Mouse (Mus musculus): ENCODE measurements around the gene 4930402F06Rik. TPM values are rescaled to one million over a fixed set of nuclear protein-coding genes. Genes with fewer than 3 reads are reported as not detected.

4930402F06Rik gene
- polyA plus RNA-seq (2016; fragmentation: Nextera tagmentation; extraction: Ambion mirVana), result not detected in 2 replicates

DNA sequence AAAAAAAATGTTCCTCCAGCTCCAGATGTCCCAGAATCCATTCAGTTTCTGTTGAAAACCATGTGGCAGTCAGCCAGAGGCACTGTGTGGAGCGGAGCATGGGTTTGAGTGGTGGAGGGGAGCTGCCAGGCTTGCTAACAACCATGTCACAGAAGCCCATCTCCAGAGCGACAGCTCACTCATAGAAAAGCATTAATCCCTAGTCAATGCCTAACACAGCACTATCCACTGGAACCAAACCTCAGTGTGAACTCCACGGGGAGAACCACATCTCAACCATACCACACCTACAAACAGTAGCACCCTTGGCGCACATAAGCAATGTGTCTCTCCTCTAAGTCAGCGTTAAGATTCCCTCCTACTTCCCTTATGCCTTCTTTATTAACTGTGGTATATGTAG, at the start of gene 4930402F06Rik:
Gene 4930402F06Rik (minus strand): TSS at position 80 of the 400 bp plus-strand sequence.
- H3K9ac ChIP-seq, result no peak within 1 kb of the TSS
- 0 out of 2 replicates have a peak, but pooled peaks cover 1% of the 10 kb centered on the region for H3K36me3 ChIP-seq
- H3K4me3 ChIP-seq, result no peak within 1 kb of the TSS
- 72% methylated on average over 5 of the region's 5 CpGs for WGBS
- no peak within 1 kb of the TSS for H3K27ac ChIP-seq
- no peaks in the 10 kb centered on the region for H3K27me3 ChIP-seq
- no peaks in the 10 kb centered on the region for H3K4me1 ChIP-seq
- H3K9me3 ChIP-seq, result no peaks in the 10 kb centered on the region
- no peak within 1 kb of the TSS for H3K4me2 ChIP-seq (replicated peaks)
- no peak for ATAC-seq (ENCODE audit: insufficient number of reproducible peaks, insufficient read depth, low FRiP score, low TSS enrichment)

DNA sequence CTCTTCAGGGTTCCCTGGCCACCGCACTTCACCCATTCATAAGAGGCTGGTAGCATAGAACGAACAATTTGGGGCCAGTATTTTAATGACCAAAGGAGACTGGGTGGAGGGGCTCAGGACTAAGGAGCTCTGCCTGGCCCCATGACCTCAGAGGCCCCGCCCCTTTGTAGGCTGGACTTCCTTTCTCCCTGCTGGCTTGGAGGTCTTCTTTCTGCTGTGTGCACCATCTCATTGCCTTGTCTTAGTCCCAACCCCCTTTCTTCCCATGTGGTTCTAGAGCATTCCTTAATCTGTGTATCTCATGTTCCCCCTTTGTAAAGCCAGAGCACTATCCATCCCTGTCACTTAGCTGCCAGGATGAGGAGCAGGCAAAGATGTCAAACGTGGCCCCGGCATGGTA, 49.3 kb upstream of the 4930402F06Rik start:
- Histone ChIP-seq H3K9me3 (no peaks in the 10 kb centered on the region), H3K36me3 (no peaks in the 10 kb centered on the region), H3K9ac (no peak overlapping the region), H3K4me1 (peaks cover 34% of the 10 kb centered on the region), H3K4me2 (replicated peaks) (no peak overlapping the region), H3K27ac (no peak overlapping the region), H3K27me3 (no peaks in the 10 kb centered on the region), H3K4me3 (no peak overlapping the region)
- no peak for ATAC-seq (ENCODE audit: insufficient number of reproducible peaks, insufficient read depth, low FRiP score, low TSS enrichment)
- WGBS, result 87% methylated on average over 5 of the region's 5 CpGs

DNA sequence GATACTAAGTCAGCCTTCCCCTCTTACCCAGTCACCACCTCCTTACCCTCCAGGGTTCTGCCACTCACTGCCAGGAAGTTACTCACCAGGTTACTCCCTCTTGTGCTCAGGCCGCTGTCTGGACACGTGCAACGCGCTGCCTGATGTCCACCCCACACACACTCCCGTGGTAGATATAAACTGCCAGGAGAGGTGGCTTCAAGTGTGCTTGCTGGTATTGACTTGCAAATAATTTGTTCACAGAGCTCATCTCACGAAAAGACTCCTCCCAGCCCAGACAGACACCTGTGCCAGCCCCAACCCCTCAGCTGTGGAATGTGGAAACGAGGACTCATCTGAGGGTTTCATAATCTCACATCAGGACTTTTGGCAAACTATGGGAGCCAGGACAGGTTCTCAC, 48.6 kb upstream of the 4930402F06Rik start:
- no peaks in the 10 kb centered on the region for H3K27me3 ChIP-seq
- H3K4me3 ChIP-seq, result no peak overlapping the region
- 76% methylated on average over 7 of the region's 7 CpGs for WGBS
- peaks cover 34% of the 10 kb centered on the region for H3K4me1 ChIP-seq
- no peak for ATAC-seq (ENCODE audit: insufficient number of reproducible peaks, insufficient read depth, low FRiP score, low TSS enrichment)
- no peaks in the 10 kb centered on the region for H3K36me3 ChIP-seq
- no peaks in the 10 kb centered on the region for H3K9me3 ChIP-seq
- H3K4me2 ChIP-seq (replicated peaks), result no peak overlapping the region
- no peak overlapping the region for H3K9ac ChIP-seq
- no peak overlapping the region for H3K27ac ChIP-seq

DNA sequence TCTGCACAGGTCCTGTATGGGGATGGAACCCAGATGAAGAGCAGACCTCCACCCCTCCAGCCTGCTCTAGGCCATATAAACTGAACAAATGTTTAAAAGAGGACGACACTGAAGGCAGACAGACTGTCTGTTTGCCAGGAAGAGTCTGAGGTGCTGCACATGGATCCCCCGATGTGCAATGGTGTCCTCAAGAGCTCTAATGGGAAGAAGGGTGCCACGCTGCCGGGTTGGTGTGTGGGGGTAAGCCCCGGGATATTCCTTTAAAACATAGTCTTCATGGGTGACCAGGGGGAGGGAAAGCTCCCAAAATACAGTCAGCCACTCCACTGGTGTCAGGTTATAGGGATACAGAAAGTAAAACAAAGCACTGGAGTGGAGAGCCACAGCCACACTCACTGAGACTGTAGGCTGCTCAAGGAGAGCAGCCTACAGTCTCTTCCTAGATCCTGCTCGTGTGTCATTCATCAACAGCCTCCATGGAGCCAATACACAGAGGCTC, 47.8 kb upstream of the 4930402F06Rik start:
- peaks cover 34% of the 10 kb centered on the region for H3K4me1 ChIP-seq
- H3K27ac ChIP-seq, result peak overlapping the region; percentile 65; the same call in 1 of the 2 replicates
- no peaks in the 10 kb centered on the region for H3K36me3 ChIP-seq
- whole genome bisulfite sequencing, result 67% methylated on average over 6 of the region's 6 CpGs
- no peaks in the 10 kb centered on the region for H3K27me3 ChIP-seq
- H3K9ac ChIP-seq, result no peak overlapping the region
- no peak for ATAC-seq (ENCODE audit: insufficient number of reproducible peaks, insufficient read depth, low FRiP score, low TSS enrichment)
- no peaks in the 10 kb centered on the region for H3K9me3 ChIP-seq
- H3K4me3 ChIP-seq, result no peak overlapping the region
- H3K4me2 ChIP-seq (replicated peaks), result no peak overlapping the region

DNA sequence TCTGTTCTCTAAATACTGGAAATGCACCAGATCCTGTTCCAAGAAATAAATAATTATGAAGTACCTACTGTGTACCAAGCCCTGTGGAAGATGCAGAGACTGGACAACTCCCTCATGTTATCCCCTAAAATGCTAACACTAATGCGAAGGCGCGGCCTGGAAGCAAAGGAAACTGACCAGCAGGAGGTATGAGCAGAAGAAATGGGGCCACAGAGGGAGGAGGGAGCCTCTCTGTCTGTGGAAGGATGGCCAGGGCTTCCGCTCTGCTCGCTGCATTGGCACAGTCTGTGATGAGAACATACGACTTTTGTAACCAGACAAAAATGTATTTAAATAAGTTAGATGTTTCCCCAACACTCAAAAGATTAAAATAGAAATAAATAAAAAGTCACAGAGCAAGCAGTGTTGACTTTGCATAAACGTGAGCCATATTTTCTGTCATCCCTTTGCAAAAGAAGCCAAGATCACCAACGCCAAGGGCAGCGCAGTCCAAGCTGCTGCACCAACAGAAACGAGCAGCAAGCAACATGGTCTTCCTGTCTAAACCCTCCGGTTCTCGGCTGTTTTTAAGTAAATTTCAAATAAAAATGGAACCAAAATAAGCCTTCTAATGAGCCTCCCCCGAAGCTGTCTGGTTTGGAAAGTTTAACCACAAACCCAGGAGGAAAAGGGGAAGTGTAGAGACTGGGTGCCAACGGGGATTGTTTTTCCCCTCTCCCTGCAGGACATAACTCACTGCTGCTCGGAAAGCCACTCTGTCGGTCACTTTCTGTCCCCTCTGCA, 47.2 kb upstream of the 4930402F06Rik start:
- Histone ChIP-seq H3K4me2 (replicated peaks) (no peak overlapping the region), H3K4me3 (no peak overlapping the region), H3K4me1 (peaks cover 32% of the 10 kb centered on the region), H3K9ac (no peak overlapping the region), H3K27ac (peak overlapping the region; percentile 65; the same call in 1 of the 2 replicates), H3K27me3 (no peaks in the 10 kb centered on the region), H3K9me3 (no peaks in the 10 kb centered on the region), H3K36me3 (no peaks in the 10 kb centered on the region)
- WGBS, result 65% methylated on average over 16 of the region's 16 CpGs
- no peak for ATAC-seq (ENCODE audit: insufficient number of reproducible peaks, insufficient read depth, low FRiP score, low TSS enrichment)

DNA sequence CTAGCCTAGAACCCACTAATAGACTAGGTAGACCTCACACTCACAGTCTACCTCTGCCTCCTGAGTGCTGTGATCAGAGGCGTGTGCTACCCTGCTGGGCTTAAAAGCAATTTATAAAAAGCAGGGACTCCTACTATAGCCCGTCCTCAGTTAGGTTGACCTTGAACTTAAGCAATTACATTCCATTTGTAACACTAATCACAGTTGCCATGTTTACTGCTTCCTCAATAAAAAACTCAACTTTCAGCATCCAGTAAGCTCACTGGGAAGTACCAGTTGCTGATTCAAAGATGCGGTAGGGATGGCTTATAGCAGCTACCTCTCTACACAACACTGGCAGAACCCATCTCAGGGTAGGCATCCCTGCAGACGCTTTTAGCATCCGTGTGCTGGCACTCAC, 46.4 kb upstream of the 4930402F06Rik start:
- H3K4me2 ChIP-seq (replicated peaks), result no peak overlapping the region
- H3K36me3 ChIP-seq, result no peaks in the 10 kb centered on the region
- 73% methylated on average over 5 of the region's 5 CpGs for WGBS
- H3K4me1 ChIP-seq, result peaks cover 23% of the 10 kb centered on the region
- no peak for ATAC-seq (ENCODE audit: insufficient number of reproducible peaks, insufficient read depth, low FRiP score, low TSS enrichment)
- H3K9me3 ChIP-seq, result no peaks in the 10 kb centered on the region
- no peak overlapping the region for H3K27ac ChIP-seq
- H3K9ac ChIP-seq, result no peak overlapping the region
- H3K4me3 ChIP-seq, result no peak overlapping the region
- H3K27me3 ChIP-seq, result no peaks in the 10 kb centered on the region

DNA sequence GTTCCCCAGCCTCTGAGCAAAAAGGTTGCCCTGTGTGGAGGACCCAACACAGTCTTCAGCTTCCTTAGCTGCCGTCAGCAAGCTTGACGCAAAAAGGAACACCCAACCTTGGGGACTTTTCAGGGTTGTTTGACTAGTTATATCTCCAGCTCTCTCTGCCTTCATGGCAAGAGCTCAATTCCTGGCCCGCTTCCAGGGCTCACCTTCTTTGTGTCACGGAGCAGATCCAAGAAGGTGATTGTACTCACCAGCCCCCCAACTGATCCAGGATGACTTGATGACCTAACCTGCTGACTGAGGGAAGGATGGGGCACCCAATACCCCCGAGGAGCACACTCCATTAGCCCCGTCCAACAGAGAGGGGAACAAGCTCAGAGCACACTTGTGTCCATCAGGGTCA, 45.1 kb upstream of the 4930402F06Rik start:
- Histone ChIP-seq H3K27me3 (no peaks in the 10 kb centered on the region), H3K9me3 (no peaks in the 10 kb centered on the region), H3K4me3 (no peak overlapping the region), H3K36me3 (no peaks in the 10 kb centered on the region), H3K27ac (no peak overlapping the region), H3K9ac (no peak overlapping the region), H3K4me2 (replicated peaks) (no peak overlapping the region), H3K4me1 (peaks cover 12% of the 10 kb centered on the region)
- 87% methylated on average over 6 of the region's 6 CpGs for WGBS
- no peak for ATAC-seq (ENCODE audit: insufficient number of reproducible peaks, insufficient read depth, low FRiP score, low TSS enrichment)

DNA sequence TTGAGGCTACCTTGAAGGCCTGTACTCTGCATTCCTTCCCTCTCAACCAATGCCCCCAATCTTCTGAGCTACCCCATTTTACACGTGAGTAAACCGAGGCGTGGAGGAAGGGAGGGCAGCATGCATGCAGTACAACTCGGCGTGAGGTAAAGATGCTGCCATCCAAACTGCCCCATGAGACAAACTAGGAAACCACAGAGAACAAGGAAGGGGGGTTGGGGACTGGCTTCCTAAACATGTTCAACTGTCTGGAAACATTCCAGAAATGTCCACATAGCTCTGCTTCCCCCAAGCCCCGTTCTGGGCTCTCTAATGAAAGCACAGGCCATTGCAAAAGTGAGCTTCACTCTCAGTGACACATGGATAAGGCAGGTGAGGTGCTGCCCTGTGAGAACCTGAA, 44.4 kb upstream of the 4930402F06Rik start:
- no peak overlapping the region for H3K9ac ChIP-seq
- peaks cover 12% of the 10 kb centered on the region for H3K4me1 ChIP-seq

DNA sequence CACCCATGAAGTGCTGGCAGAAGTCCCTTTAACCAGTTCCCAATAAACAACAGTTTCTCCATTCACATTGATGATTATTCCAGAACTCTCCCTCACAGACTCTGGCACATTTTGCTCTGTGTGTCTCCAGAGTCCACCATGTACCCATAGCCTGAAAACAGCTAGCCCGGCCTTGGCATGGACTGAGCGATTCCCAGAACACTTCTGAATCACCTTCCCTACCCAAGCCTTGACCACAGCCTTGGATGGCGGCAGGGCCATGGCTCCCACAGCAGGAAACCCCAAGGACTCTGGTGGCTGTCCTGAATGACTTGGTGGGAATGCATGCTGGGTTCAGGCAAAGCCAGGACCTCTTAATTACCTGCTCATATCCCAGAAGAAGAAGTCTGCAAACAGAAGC, 43.5 kb upstream of the 4930402F06Rik start:
- H3K27me3 ChIP-seq, result no peaks in the 10 kb centered on the region
- no peak overlapping the region for H3K27ac ChIP-seq
- H3K4me2 ChIP-seq (replicated peaks), result no peak overlapping the region
- no peaks in the 10 kb centered on the region for H3K36me3 ChIP-seq
- peaks cover 9% of the 10 kb centered on the region for H3K4me1 ChIP-seq
- no peak overlapping the region for H3K4me3 ChIP-seq
- WGBS, result 81% methylated on average over 3 of the region's 3 CpGs
- ATAC-seq (ENCODE audit: insufficient number of reproducible peaks, insufficient read depth, low FRiP score, low TSS enrichment), result no peak
- no peaks in the 10 kb centered on the region for H3K9me3 ChIP-seq
- no peak overlapping the region for H3K9ac ChIP-seq

More for the DNA sequence above, 44.4 kb upstream of the 4930402F06Rik start:
- Histone ChIP-seq H3K36me3 (no peaks in the 10 kb centered on the region), H3K27me3 (no peaks in the 10 kb centered on the region), H3K9me3 (no peaks in the 10 kb centered on the region), H3K27ac (no peak overlapping the region), H3K4me2 (replicated peaks) (no peak overlapping the region), H3K4me3 (no peak overlapping the region)
- no peak for ATAC-seq (ENCODE audit: insufficient number of reproducible peaks, insufficient read depth, low FRiP score, low TSS enrichment)
- 80% methylated on average over 6 of the region's 6 CpGs for WGBS

DNA sequence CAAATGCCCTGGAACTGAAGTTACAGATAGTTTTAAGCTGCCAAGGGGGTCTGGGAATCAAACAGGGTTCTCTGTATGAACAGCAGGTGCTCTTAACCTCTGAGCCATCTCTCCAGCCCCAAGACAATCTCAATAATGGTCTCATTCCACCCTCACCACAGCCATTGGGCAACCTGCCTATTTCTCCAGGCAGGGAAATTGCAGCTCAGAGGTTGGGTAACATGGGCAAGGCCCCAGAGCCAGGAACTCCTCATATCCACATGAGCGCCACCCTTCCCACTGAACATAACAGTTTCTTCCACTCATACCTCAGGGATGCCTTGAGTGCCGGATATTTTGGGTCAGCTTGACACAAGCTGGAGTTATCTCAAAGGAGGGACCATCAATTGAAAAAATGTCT, 40.8 kb upstream of the 4930402F06Rik start:
- Histone ChIP-seq H3K36me3 (no peaks in the 10 kb centered on the region), H3K27ac (no peak overlapping the region), H3K4me1 (peaks cover 6% of the 10 kb centered on the region; the same call in 1 of the 2 replicates), H3K9me3 (no peaks in the 10 kb centered on the region), H3K4me2 (replicated peaks) (no peak overlapping the region), H3K27me3 (no peaks in the 10 kb centered on the region), H3K4me3 (no peak overlapping the region), H3K9ac (no peak overlapping the region)
- ATAC-seq (ENCODE audit: insufficient number of reproducible peaks, insufficient read depth, low FRiP score, low TSS enrichment), result no peak
- 87% methylated on average over 2 of the region's 2 CpGs for WGBS

DNA sequence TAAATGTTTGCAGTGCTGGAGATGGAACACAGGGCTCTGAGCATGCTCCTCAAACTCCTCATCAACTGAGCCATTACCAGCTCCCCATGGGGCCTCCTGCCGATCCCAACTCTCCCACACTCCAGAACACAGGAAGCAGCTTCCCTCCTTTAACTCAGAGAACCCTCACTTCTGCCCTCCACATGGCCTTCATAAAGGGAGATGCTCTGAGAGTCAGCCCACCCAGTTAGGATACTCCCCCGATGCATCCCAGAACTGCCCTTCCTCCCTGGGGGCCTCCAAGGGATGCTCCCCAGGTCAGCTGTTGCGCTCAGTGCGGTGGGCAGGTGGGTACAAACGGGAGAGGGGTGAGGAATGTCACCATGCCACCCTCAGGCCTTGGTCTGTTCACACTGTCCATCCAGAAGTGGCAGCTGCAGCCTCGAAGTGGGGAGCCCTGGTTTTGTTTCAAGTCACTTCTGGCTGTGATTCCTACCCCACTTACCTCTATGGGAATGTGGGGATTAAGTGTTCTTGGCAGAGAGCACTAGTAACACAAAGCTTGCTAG, 37.7 kb upstream of the 4930402F06Rik start:
- Histone ChIP-seq H3K4me3 (no peak overlapping the region), H3K27ac (no peak overlapping the region), H3K4me2 (replicated peaks) (no peak overlapping the region), H3K9ac (no peak overlapping the region), H3K4me1 (peaks cover 19% of the 10 kb centered on the region), H3K9me3 (no peaks in the 10 kb centered on the region), H3K36me3 (no peaks in the 10 kb centered on the region), H3K27me3 (no peaks in the 10 kb centered on the region)
- 73% methylated on average over 6 of the region's 6 CpGs for WGBS
- no peak for ATAC-seq (ENCODE audit: insufficient number of reproducible peaks, insufficient read depth, low FRiP score, low TSS enrichment)

DNA sequence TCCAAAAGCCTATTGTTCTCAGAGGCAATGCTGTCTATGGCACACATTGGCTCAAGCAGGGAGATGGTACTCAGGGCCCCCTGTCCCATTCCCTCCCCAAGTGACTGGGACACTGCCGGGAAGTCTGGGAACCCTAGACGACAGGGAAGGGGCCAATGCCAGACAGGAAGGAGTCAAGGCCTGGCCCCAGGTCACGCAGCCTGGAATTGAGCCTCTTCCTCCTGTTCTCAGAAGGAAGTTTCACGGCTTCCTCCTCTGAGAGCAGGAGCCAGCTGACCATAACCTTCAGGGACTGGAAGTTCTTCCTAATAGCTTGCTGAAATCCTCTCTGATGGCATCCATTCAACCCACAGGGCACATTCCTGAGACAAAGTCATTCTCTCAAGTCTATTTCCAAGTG, 36.5 kb upstream of the 4930402F06Rik start:
- no peaks in the 10 kb centered on the region for H3K9me3 ChIP-seq
- no peak overlapping the region for H3K4me2 ChIP-seq (replicated peaks)
- no peak for ATAC-seq (ENCODE audit: insufficient number of reproducible peaks, insufficient read depth, low FRiP score, low TSS enrichment)
- no peaks in the 10 kb centered on the region for H3K36me3 ChIP-seq
- H3K4me1 ChIP-seq, result peaks cover 19% of the 10 kb centered on the region
- WGBS, result 40% methylated on average over 4 of the region's 4 CpGs
- H3K27ac ChIP-seq, result no peak overlapping the region
- H3K9ac ChIP-seq, result no peak overlapping the region
- H3K27me3 ChIP-seq, result no peaks in the 10 kb centered on the region
- no peak overlapping the region for H3K4me3 ChIP-seq
